Mouse (Mus musculus) liver, adult 2 months (tissue): ENCODE measurements at regions not wholly inside any gene's neighbourhood (a gene's known extent, or its start where the extent isn't known, plus 50 kb on each side); places are given as distances from the start of the nearest gene placed in this dataset.

ENCODE experiments used
- CTCF ChIP-seq: fragments of 200-500 bp; IDR thresholded peaks from 2 replicates; pipeline ENCODE4 v1.5.1; 2011; ENCODE audit warnings: low read depth, low read length, control low read depth
- POLR2A ChIP-seq: fragments of 200-500 bp; IDR thresholded peaks from 2 replicates; pipeline ENCODE4 v1.6.1; 2011; ENCODE audit warnings: low read length, control low read depth; ENCODE audit not compliant: insufficient read depth; ENCODE audit errors: extremely low read depth

GRCm38 (mm10) chr14:48339434-48339833, 106.5 kb upstream of the Tmem260 start:
- no peak; the same call in 1 of the 2 replicates for TF ChIP-seq CTCF
- no peak for TF ChIP-seq POLR2A
